Mouse (Mus musculus) brain, embryonic 14.5 days (tissue): ENCODE measurements around the gene Kcnma1.

Source experiments
- CTCF ChIP-seq: fragments of 200-500 bp; IDR thresholded peaks from 2 replicates; pipeline ENCODE4 v1.5.1; 2012; ENCODE audit warnings: inconsistent platforms, mild to moderate bottlenecking, moderate library complexity, borderline replicate concordance; ENCODE audit not compliant: insufficient read depth, insufficient read length; ENCODE audit errors: extremely low read depth
- POLR2A ChIP-seq: fragments of 200-500 bp; IDR thresholded peaks from 2 replicates; pipeline ENCODE4 v1.6.1; 2012; ENCODE audit warnings: mild to moderate bottlenecking, inconsistent platforms, borderline replicate concordance; ENCODE audit not compliant: poor library complexity, insufficient read depth, insufficient read length, severe bottlenecking; ENCODE audit errors: extremely low read depth

DNA sequence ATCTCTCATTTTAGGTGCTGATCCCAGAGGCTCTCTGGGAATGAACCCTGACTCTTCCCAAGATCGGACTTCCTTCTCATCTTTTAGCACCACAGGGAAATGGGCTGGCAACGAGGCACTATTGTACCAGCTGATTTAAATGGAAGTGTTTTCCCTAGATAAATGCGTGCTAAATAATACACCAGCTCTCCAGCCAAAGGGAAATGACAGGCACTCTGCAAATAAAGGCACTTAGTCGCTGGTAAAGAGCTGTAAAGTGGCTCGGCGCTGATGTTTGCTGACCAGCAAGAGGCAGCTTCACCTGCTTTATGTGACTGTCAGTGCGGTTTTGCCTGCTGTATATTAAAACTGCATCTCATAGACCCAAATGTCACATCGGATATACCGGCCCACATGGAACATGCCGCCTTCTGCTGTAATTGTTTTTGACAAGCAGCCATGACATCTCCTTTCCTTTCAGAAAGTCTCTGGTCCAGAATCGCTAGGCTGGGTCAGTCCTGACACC lies 653.7 kb downstream of the Kcnma1 start:
- TF ChIP-seq POLR2A (no peak), CTCF (no peak)
